Mouse (Mus musculus) limb, embryonic 10.5 days (tissue): ENCODE data around the gene Cyp2c23. TPM values are rescaled to one million over a fixed set of nuclear protein-coding genes. Genes with fewer than 3 reads are reported as not detected.

Source experiments
- DNase-seq: peaks from one replicate; pipeline ENCODE4 v3.0.0-alpha.2; 2017; ENCODE audit warnings: low spot score
- H3K27ac ChIP-seq: fragments of 300-500 bp; sonication (generic); 2 replicates; pipeline ENCODE4 v1.5.1; 2016; ENCODE audit warnings: mild to moderate bottlenecking
- H3K27me3 ChIP-seq: fragments of 300-500 bp; sonication (generic); 2 replicates; pipeline ENCODE4 v1.6.1; 2016; ENCODE audit warnings: low read depth, mild to moderate bottlenecking; ENCODE audit not compliant: poor library complexity, severe bottlenecking
- H3K36me3 ChIP-seq: fragments of 300-500 bp; sonication (generic); 2 replicates; pipeline ENCODE4 v1.6.1; 2016; ENCODE audit warnings: mild to moderate bottlenecking, moderate library complexity
- H3K4me1 ChIP-seq: fragments of 300-500 bp; sonication (generic); 2 replicates; pipeline ENCODE4 v1.6.1; 2016
- H3K4me3 ChIP-seq: fragments of 300-500 bp; sonication (generic); 2 replicates; pipeline ENCODE4 v1.5.1; 2016; ENCODE audit warnings: mild to moderate bottlenecking, moderate library complexity
- H3K9me3 ChIP-seq: fragments of 300-500 bp; sonication (generic); replicated peaks from 2 replicates; pipeline ENCODE4 v1.6.1; 2016; ENCODE audit warnings: mild to moderate bottlenecking
- WGBS: fragments of 180-500 bp; shearing (Covaris S2); methylation state at CpG from one replicate; pipeline ENCODE4 v1.1.7; 2016; 5-methylcytosine and 5-hydroxymethylcytosine counted together
- polyA plus RNA-seq: library from polyadenylated mRNA; unstranded; fragments of >200 nt; fragmentation: Nextera tagmentation; extraction: Ambion mirVana; gene quantifications from 2 replicates; pipeline ENCODE4 v1.2.1, GENCODE M21; 2016

Gene Cyp2c23
- polyA plus RNA-seq, 1 experiment from 2014 or later: not detected

- WGBS: 84% methylated on average over 4 of the region's 4 CpGs
These were observed 71.1 kb downstream of the Cyp2c23 start for GRCm38 (mm10) chr19:43957881-43958280.

GRCm38 (mm10) chr19:43957402-43957801 is 71.6 kb downstream of the Cyp2c23 start:
- no peaks in the 10 kb centered on the region for H3K27me3 ChIP-seq
- H3K4me1 ChIP-seq: peaks cover 7% of the 10 kb centered on the region
- H3K27ac ChIP-seq: no peak overlapping the region
- no peak overlapping the region for H3K4me3 ChIP-seq
- no peaks in the 10 kb centered on the region for H3K36me3 ChIP-seq
- no peaks in the 10 kb centered on the region for H3K9me3 ChIP-seq
- 11% methylated on average over 4 of the region's 4 CpGs for WGBS
- no peak for DNase-seq

More at GRCm38 (mm10) chr19:43957881-43958280, 71.1 kb downstream of the Cyp2c23 start:
- H3K4me1 ChIP-seq: peaks cover 7% of the 10 kb centered on the region
- H3K27me3 ChIP-seq: no peaks in the 10 kb centered on the region
- H3K9me3 ChIP-seq: no peaks in the 10 kb centered on the region
- no peak for DNase-seq
- H3K4me3 ChIP-seq: no peak overlapping the region
- no peak overlapping the region for H3K27ac ChIP-seq
- H3K36me3 ChIP-seq: no peaks in the 10 kb centered on the region

- Histone ChIP-seq H3K27ac (no peak overlapping the region), H3K4me3 (no peak overlapping the region), H3K9me3 (no peaks in the 10 kb centered on the region), H3K27me3 (no peaks in the 10 kb centered on the region), H3K4me1 (peaks cover 7% of the 10 kb centered on the region), H3K36me3 (no peaks in the 10 kb centered on the region)
- no peak for DNase-seq
- 76% methylated on average over 5 of the region's 5 CpGs for WGBS
These were observed 73.7 kb downstream of the Cyp2c23 start for GRCm38 (mm10) chr19:43955266-43955665.

Other genes with a start within 250 kb of the Cyp2c23 start
- 0.26 TPM in 1 of 2 replicates, not detected in the other for gene Abcc2, start 247.0 kb downstream of the Cyp2c23 start, polyA plus RNA-seq
- 19.4 and 22.0 TPM in 2 replicates for gene Dnmbp, start 89.0 kb downstream of the Cyp2c23 start, polyA plus RNA-seq
- gene Cpn1, start 42.7 kb downstream of the Cyp2c23 start, polyA plus RNA-seq: 0.10 TPM in 1 of 2 replicates, not detected in the other
- gene Erlin1, start 40.6 kb upstream of the Cyp2c23 start, polyA plus RNA-seq: 20.7 and 22.6 TPM in 2 replicates
- 35.9 and 48.2 TPM in 2 replicates for gene Chuk, start 78.3 kb upstream of the Cyp2c23 start, polyA plus RNA-seq
- gene Cwf19l1, start 106.7 kb upstream of the Cyp2c23 start, polyA plus RNA-seq: 41.2 and 46.9 TPM in 2 replicates
- gene Bloc1s2, start 117.2 kb upstream of the Cyp2c23 start, polyA plus RNA-seq: 105 and 113 TPM in 2 replicates
- gene Pkd2l1, start 163.2 kb upstream of the Cyp2c23 start, polyA plus RNA-seq: not detected in 2 replicates
- 0.41 TPM in 1 of 2 replicates, not detected in the other for gene Scd3, start 174.1 kb upstream of the Cyp2c23 start, polyA plus RNA-seq